Mouse (Mus musculus): Measurements from ENCODE around the gene Serbp1.
A peak's percentile ranks its signal among the peaks of the same experiment; 100 is the strongest.

Gene Serbp1

DNA sequence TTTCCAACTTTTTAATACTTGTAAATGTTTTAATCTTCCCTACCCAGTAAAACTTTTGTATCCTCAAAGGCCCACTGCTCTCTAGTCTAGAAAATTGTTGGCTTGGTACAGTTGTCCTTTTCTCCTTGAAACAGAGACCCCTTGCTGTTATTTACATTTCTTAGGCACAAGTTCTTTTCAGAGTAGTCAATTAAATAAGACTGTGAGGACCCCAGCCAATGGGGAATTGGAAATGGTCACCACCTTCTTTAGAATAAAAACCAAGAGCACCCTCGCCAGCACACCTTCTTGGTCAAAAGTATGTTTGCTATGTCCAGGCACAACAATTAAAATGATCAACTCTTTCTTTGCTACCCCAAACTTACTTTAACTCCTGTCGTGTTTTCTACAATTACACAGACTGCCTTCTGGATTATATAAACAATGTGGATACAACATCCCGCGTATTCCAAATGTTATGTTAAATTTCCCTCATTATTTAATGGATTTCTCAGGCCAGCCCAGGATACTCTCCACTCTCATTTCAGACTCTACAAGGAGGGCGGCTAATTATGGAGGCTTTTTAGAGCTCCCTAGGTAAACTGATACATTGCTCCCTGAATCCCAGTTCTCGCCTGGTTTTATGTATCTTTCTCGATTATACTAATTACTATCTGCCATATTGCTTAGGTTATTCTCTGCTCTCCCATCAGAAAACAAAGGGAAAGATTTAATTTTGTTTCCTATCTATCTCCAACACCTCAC lies 1.3 kb upstream of the Serbp1 start:
- no peak for DNase-seq

GRCm38 (mm10) chr6:67241263-67241662 lies 3.3 kb downstream of the Serbp1 start:
- DNase-seq, result no peak

DNA sequence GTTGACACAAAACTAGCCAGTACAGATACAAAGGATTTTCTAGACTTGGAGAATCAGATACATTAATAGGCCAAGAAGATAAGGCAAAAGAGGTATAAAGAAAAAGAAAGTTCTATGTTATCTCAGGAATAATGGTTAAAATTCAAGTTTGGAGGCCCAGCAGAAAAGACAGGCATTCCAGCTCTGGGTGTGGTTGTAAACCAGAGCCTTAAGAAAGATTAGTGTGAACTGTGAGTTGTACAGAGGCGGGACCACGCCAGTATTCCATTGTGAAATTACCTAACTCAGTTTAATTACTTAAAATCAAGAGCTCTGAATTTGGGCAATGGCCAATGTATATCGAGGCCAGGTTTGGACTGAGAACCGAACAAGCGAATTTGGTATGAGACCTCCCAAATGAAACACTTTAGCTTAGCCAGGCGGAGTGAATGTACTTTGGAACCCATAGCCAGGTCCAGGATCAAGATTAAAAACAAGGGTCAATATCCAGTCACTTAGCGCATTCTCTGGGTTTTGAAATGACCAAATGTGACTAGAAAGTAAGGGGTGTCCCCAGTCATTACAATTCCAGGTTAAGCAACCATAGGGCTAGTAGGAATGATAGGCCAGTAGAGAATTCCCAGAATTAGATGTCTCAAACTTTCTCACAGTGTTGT lies 5.9 kb downstream of the Serbp1 start:
- DNase-seq, result no peak

GRCm38 (mm10) chr6:67244451-67244850 lies 6.5 kb downstream of the Serbp1 start:
- no peak for DNase-seq

- DNase-seq, result no peak
Measured at GRCm38 (mm10) chr6:67251095-67251494, 13.1 kb downstream of the Serbp1 start.

DNA sequence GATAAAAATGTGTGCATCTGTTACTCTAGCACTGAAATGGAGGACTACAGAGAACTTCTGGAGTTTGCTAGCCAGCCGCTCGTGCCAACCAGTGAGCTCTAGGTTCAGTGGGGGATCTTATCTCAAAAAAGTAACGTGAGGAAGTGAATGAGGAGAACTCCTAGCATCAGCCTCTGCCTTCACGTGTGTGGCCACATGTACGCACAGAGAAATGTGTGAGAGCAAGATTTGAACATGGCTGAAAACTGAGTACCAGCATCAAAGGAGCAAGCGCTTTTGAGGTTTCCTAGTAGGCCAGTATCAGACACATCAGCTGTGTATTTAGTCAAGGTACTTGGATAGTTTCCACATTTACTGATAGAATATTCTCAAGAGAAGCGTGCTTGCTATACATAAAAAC lies 27.0 kb downstream of the Serbp1 start:
- DNase-seq, result no peak

DNA sequence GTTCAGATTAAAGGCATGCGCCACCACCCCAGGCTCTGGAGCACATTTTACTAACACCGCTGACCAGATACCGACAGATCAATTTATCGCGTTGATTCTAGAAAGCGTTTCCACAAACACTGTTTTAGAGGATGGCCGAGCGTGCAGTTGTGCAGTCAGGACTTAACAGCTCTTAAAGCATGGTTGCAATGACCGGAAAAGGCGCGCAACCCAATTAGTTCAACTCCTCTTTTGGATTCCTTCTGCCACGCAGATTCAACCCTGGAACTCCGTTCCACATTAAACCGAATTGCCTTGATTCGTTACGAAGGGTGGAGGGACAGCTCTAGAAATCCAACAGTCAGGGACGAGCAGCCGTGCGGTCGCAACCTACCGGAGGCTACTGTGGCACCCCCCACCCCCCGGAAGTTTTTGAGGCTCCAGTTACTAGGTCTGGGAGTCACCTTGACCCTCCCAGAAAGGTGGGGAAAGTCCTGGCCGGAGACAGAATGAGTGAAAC lies 28.2 kb downstream of the Serbp1 start:
- DNase-seq, result peak; percentile 24

DNA sequence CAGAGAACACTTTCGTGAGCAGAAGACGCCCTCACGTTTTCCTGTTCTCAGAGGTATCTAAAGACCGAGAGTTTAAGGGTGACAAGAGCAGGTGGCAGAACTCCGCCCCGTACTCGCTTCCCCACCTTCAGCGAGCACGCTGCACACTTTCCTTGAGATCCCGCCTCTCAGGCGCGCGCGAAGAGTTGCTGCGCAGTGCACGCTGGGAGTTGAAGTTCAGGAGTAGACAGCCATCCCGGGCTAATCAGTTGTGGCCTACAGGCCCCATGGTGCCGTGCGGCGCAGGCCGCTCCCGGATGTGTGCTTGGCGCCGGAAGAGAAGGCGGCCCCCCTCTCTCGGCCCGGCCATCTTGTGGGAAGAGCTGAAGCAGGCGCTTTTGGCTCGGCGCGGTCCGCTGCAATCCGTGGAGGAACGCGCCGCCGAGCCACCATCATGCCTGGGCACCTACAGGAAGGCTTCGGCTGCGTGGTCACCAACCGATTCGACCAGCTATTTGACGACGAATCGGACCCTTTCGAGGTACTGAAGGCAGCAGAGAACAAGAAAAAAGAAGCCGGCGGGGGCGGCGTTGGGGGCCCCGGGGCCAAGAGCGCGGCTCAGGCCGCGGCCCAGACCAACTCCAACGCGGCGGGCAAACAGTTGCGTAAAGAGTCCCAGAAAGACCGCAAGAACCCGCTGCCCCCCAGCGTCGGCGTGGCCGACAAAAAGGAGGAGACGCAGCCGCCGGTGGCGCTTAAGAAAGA lies 28.9 kb downstream of the Serbp1 start:
- DNase-seq, result peak; percentile 97

- peak; percentile 48 for DNase-seq
Measured at GRCm38 (mm10) chr6:67267408-67268244, 29.6 kb downstream of the Serbp1 start.

- DNase-seq, result no peak
Measured at GRCm38 (mm10) chr6:67268245-67268612, 30.3 kb downstream of the Serbp1 start.

DNA sequence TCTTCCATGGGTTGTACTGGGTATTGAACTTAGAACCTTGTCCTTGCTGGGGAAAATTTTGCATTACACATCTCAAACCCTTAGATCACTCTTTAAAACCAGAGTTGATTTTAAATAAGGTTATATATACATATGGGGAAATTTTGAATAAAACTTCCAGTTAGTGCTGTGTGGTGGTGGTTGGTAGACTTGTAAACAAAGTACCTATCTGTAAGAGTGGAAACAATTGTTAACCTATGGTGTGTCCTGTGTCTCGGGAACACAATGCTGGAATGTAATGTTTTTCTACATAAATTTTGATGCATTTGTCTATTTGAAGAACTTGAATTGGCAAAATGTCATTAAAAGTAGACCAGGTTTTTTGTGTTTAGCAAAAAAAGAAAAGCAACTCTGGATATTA lies 31.0 kb downstream of the Serbp1 start:
- no peak for DNase-seq

DNA sequence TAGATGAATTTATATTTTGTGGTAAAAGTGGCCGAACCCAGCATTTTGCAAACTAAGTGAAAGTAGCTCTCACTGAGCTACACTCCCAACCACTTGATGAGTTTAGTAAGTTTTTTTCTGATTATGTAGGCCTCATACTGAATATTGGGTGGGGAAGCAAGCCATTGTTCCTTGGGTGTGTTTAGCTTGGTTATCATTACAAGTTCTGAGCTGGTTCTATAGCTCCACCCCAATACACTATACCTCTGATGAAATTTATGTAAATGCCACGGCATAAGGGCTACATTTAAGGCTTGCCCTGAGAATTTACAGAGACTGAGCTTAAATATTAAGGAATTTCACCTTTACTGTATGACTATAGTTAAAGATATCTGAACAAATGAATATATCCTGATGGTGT lies 31.5 kb downstream of the Serbp1 start:
- DNase-seq, result no peak

GRCm38 (mm10) chr6:67277944-67278343 lies 40.0 kb downstream of the Serbp1 start:
- no peak for DNase-seq

- no peak for DNase-seq
Measured at GRCm38 (mm10) chr6:67281614-67282197, 43.7 kb downstream of the Serbp1 start.

DNA sequence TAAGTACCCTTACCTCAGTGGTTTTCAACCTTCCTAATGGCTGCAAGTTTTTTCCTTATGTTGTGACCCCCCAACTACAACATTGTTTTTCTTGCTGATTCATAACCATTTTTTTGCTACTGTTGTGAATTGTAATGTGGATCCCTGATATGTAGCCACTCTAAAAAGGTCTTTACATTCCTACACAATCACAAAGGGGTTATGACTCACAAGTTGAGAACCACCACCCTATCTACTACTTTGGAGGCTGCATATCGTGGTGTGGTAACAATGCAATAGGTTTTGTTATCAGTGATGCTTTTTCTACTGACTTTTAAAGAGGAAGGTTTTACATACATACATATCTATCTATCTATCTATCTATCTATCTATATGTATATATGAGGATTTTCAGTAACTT lies 44.9 kb downstream of the Serbp1 start:
- no peak for DNase-seq

DNA sequence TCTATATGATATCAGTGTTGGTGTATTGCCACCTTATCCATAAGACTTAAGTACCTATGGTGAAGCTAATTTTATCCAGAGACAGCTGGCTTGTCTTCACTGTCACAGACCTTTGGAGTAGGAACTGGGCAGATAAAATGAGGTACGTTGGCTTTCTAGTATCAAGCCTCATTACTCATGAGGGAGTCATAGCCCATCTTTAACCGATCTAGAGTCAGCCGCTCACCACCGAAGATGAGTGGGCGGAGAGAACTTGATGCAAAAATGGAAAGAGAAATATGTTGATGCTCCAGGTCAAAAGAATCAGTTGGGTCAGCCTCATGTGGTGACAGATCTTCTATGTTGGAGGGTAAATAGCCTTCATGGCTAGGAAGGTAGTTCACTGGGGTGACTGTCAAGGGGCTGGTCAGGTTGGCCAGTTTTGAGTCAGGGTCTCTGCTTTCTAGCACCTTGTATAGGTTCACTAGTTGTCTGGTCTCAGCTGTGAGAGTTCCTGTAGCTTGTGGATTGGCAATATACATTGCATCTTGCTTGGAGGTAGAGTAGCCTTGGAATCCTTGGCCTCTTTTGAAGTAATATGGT lies 54.2 kb downstream of the Serbp1 start:
- DNase-seq, result no peak

DNA sequence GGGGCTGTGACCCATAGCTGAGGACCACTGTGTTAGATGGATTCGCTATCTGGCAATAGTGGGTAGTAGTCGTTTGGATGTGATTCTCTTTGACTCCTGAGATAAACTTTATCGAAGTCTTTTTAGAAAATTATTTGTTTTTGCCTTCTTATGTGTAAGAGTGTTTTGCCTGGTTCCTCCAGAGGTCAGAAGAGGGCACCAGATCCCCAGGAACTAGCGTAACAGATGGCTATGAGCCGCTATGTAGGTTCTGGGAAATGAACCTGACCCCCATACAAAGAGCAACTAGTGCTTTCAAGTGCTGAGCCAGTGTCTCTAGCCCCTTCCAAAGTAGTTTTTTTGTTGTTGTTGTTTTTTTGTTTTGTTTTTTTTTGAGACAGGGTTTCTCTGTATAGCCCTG lies 58.1 kb downstream of the Serbp1 start:
- peak; percentile 14 for DNase-seq

- no peak for DNase-seq
Measured at GRCm38 (mm10) chr6:67298742-67299141, 60.8 kb downstream of the Serbp1 start.

DNA sequence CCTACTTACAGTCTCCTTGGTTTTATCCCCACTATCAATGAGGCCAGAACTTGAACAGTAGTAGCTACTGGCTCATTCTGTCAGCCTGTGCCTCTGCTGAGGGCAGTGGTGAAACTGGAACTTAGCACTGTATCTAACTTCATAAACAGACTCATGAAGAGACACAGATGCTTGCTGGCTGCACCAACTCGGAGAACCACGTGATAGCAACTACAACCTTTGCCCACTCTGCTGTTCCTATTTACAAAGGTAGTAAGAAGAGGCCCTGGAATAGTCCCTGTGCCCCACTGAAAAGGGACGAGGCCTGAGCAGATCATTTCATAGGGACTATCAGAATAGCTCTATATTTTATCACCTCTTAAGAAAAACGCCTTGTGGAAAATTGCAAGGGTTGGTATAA lies 62.3 kb downstream of the Serbp1 start:
- no peak for DNase-seq

DNA sequence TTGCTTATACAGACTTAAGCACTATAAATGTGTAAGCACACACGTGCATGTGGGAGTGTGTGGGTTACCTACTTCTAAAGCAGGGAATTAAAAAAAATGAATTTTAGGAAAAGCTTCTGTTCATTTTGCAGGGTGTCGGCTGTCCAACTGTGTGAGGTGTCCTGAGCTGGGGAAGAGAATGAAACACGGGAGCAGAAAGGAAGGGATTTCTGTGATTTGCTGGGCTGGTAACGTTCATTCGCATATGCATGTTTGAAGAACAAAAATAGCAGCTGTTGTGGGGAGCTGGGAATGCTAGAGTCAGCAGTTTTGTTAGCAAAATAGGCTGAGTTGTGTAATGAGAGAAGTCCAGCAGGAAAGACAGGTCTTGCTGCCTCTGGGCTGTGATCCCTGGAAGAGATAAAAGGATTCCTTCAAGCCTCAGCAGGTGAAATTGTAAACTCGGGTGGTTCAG lies 62.8 kb downstream of the Serbp1 start:
- DNase-seq, result peak; percentile 9

DNA sequence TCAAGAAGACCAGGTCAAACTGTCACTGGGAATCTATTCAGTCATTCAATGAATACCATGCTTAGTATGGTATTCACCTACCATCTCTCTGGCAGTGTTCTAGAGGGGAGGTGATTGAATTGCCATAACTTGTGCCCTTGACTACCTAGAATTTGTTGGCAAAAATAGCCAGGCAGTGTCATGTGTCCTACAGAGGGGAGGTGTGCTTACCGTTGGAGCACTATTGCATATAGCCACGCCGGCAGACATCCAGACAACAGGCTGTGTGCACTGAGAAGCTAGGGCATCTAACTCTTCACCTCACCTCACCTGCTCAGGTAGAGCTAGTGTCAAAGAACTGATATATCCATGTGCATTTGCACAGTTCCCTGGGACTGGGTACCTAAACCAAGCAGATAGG lies 63.3 kb downstream of the Serbp1 start:
- no peak for DNase-seq

DNA sequence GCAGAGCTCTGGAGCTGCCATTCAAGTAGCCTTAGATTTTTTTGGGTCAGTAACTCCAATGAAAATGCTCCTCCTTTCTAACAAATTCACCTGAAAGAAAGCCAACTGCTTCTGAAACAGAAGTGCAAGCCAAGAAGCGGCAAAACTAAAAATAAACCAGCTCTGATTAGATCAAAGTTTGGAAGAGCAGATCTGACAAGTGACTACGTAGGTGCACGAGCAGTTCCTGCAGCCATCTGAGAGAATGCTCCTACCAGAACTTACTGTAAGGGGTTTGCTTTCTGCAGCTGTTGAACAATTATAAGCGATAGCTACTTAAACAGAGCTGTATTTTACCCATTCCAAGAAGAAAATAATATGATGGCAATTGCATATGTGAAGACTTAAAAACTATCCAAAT lies 64.5 kb downstream of the Serbp1 start:
- DNase-seq, result no peak

All from lung, postnatal 10 days (tissue).